Comparison of ENCODE assay signal across 18 mouse cellular contexts in genomic region chr3:139502216-139502615, GRCm38 (mm10).
"Had no signal": no experiment of that assay in that cellular context is flagged by ENCODE, and none has a peak within 500 bp of the region (broad histone marks: within the 10 kb centered on the region; RNA-seq: fewer than 3 reads in every experiment).

No protein-coding gene starts in this region.

- H3K27me3 ChIP-seq: liver, embryonic 13.5 days; liver, embryonic 15.5 days; lung, embryonic 15.5 days; megakaryocyte, embryonic 14.5 days; neural tube, embryonic 12.5 days; stomach, embryonic 15.5 days had no signal

- H3K27ac ChIP-seq: liver, embryonic 13.5 days; liver, embryonic 15.5 days; lung, embryonic 15.5 days; macrophage; neural tube, embryonic 12.5 days; stomach, embryonic 15.5 days; stomach, postnatal 0 days had no signal

- DNase-seq: liver, embryonic 13.5 days; liver, postnatal 0 days; lung, adult 2 months; lung, postnatal 14 days; lung, postnatal 36 days; right cerebral cortex, postnatal 14 days; thymus, adult 2 months; thymus, postnatal 25 days; thymus, postnatal 4 days had no signal

- H3K4me1 ChIP-seq: liver, embryonic 13.5 days; liver, embryonic 15.5 days; lung, embryonic 15.5 days; megakaryocyte, embryonic 14.5 days; neural tube, embryonic 12.5 days; stomach, embryonic 15.5 days had no signal

- H3K36me3 ChIP-seq: liver, embryonic 13.5 days; liver, embryonic 15.5 days; lung, embryonic 15.5 days; neural tube, embryonic 12.5 days; stomach, embryonic 15.5 days had no signal

- ATAC-seq: liver, postnatal 0 days; lung, postnatal 0 days; midbrain, embryonic 16.5 days had no signal

- H3K4me2 ChIP-seq: liver, embryonic 13.5 days; liver, embryonic 15.5 days; lung, embryonic 15.5 days; neural tube, embryonic 12.5 days; stomach, embryonic 15.5 days had no signal

- H3K4me3 ChIP-seq: liver, embryonic 13.5 days; liver, embryonic 15.5 days; lung, embryonic 15.5 days; megakaryocyte, embryonic 14.5 days; neural tube, embryonic 12.5 days; stomach, embryonic 15.5 days had no signal

- H3K9me3 ChIP-seq: liver, embryonic 13.5 days; liver, embryonic 15.5 days; lung, embryonic 15.5 days; megakaryocyte, embryonic 14.5 days; neural tube, embryonic 12.5 days; stomach, embryonic 15.5 days had no signal

- H3K9ac ChIP-seq: liver, embryonic 13.5 days; liver, embryonic 15.5 days; liver, postnatal 0 days; lung, embryonic 15.5 days; neural tube, embryonic 12.5 days; stomach, embryonic 15.5 days had no signal
